Mouse (Mus musculus) ES-E14 (cell line): ENCODE results near the gene Tbx19.

ENCODE experiments used
- HCFC1 ChIP-seq: IDR thresholded peaks from 2 replicates; pipeline ENCODE4 v1.6.1; 2012; ENCODE audit warnings: low read length, inconsistent platforms, borderline replicate concordance; ENCODE audit not compliant: insufficient read depth
- ZC3H11A ChIP-seq: IDR thresholded peaks from 2 replicates; pipeline ENCODE4 v1.6.1; 2012; ENCODE audit warnings: low read depth, mild to moderate bottlenecking, inconsistent platforms, low read length, borderline replicate concordance
- ZNF384 ChIP-seq: IDR thresholded peaks from 2 replicates; pipeline ENCODE4 v1.6.1; 2012; ENCODE audit warnings: low read depth, low read length, inconsistent platforms

DNA sequence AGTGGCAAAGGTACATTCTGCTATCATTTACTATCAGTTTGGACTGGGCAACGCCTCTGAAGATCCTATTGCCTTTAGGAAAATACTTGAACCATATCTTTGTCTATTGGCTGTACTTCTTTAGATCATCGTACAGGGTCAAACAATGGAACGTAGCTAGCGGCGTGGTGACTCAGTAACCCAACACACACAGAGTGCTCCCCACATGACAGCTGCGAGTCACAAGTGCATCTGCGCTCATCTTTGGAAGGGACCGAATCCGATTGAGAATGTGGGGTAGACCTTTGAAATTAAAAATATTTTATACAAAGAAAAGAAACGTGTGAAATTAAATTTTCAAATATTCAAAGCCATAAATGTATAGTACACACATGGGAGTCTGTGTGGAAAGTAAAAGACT lies 1.7 kb downstream of the Tbx19 start:
- TF ChIP-seq ZC3H11A (no peak), ZNF384 (no peak), HCFC1 (no peak)
